Mouse (Mus musculus): ENCODE data around the gene Mageb2. TPM values are rescaled to one million over a fixed set of nuclear protein-coding genes. Genes with fewer than 3 reads are reported as not detected.
"Not testable (repeated sequence)": the region's sequence is repeated elsewhere in the genome, so short reads cannot be mapped to it uniquely, and the experiment has no call there.

Gene Mageb2
- not detected in 2 replicates for polyA plus RNA-seq (2016; fragmentation: Nextera tagmentation; extraction: Ambion mirVana)

GRCm38 (mm10) chrX:91331390-91331789, at the start of gene Mageb2:
Gene Mageb2 (plus strand): TSS chrX:91331690.
- H3K4me2 ChIP-seq; ATAC-seq (ENCODE audit: insufficient number of reproducible peaks, insufficient read depth, low FRiP score, low TSS enrichment, low read depth); H3K27me3 ChIP-seq; H3K36me3 ChIP-seq; H3K4me3 ChIP-seq (replicated peaks); H3K9me3 ChIP-seq; H3K27ac ChIP-seq; H3K9ac ChIP-seq (replicated peaks); H3K4me1 ChIP-seq (replicated peaks): not testable (repeated sequence)
- WGBS, result 77% methylated on average over 2 of the region's 2 CpGs

GRCm38 (mm10) chrX:91313256-91313655, 18.2 kb upstream of the Mageb2 start:
- H3K27me3 ChIP-seq; H3K36me3 ChIP-seq; H3K27ac ChIP-seq; H3K9ac ChIP-seq (replicated peaks); H3K4me2 ChIP-seq; ATAC-seq (ENCODE audit: insufficient number of reproducible peaks, insufficient read depth, low FRiP score, low TSS enrichment, low read depth); H3K4me1 ChIP-seq (replicated peaks); H3K4me3 ChIP-seq (replicated peaks); H3K9me3 ChIP-seq: not testable (repeated sequence)
- 89% methylated on average over 9 of the region's 9 CpGs for WGBS

Other genes starting within 250 kb of the Mageb2 start
- not detected in 2 replicates for gene Gm5072, start 60.8 kb downstream of the Mageb2 start, polyA plus RNA-seq (2016; fragmentation: Nextera tagmentation; extraction: Ambion mirVana)
- gene Gm8914, start 148.4 kb downstream of the Mageb2 start, polyA plus RNA-seq (2016; fragmentation: Nextera tagmentation; extraction: Ambion mirVana), result not detected in 2 replicates
- not detected in 2 replicates for gene 1700084M14Rik, start 244.2 kb downstream of the Mageb2 start, polyA plus RNA-seq (2016; fragmentation: Nextera tagmentation; extraction: Ambion mirVana)

All from limb, embryonic 12.5 days (tissue).